Mouse (Mus musculus) T-helper 2 cell (primary cell): ENCODE data around the gene Pnrc2.

ENCODE experiments used
- in situ Hi-C: fragments of 300-600 bp; cut with MboI, MseI; formaldehyde crosslinking; loops from one replicate; pipeline ENCODE4 v1.15.1; 2025; ENCODE audit warnings: high pct_unique_total_duplicates

Pnrc2 gene

GRCm38 (mm10) chr4:135872015-135872414, 1.6 kb downstream of the Pnrc2 start:
- in situ Hi-C loops, result no loop called here

GRCm38 (mm10) chr4:135870227-135871023, 3.2 kb downstream of the Pnrc2 start:
- in situ Hi-C loops, result no loop called here

- in situ Hi-C loops, result no loop called here
Observed at GRCm38 (mm10) chr4:135868996-135869395, 4.7 kb downstream of the Pnrc2 start.

GRCm38 (mm10) chr4:135857597-135858186, 16.0 kb downstream of the Pnrc2 start:
- in situ Hi-C loops, result no loop called here

- in situ Hi-C loops, result no loop called here
Observed at GRCm38 (mm10) chr4:135856223-135857091, 17.2 kb downstream of the Pnrc2 start.

GRCm38 (mm10) chr4:135855536-135856222, 18.0 kb downstream of the Pnrc2 start, which contains the start of gene Srsf10:
Srsf10 (plus strand) TSS chr4:135855747.
- in situ Hi-C loops, result no loop called here

- in situ Hi-C loops, result no loop called here
Observed at GRCm38 (mm10) chr4:135855080-135855479, 18.6 kb downstream of the Pnrc2 start.

GRCm38 (mm10) chr4:135854630-135855029, 19.0 kb downstream of the Pnrc2 start:
- in situ Hi-C loops, result no loop called here

- in situ Hi-C loops, result no loop called here
Observed at GRCm38 (mm10) chr4:135853987-135854546, 19.6 kb downstream of the Pnrc2 start.

GRCm38 (mm10) chr4:135851942-135852341, 21.7 kb downstream of the Pnrc2 start:
- in situ Hi-C loops, result no loop called here

GRCm38 (mm10) chr4:135850411-135851095, 23.1 kb downstream of the Pnrc2 start:
- in situ Hi-C loops, result no loop called here

GRCm38 (mm10) chr4:135847581-135847980, 26.1 kb downstream of the Pnrc2 start:
- in situ Hi-C loops, result no loop called here

GRCm38 (mm10) chr4:135844400-135844799, 29.2 kb downstream of the Pnrc2 start:
- in situ Hi-C loops, result no loop called here

GRCm38 (mm10) chr4:135839293-135840011, 34.2 kb downstream of the Pnrc2 start:
- in situ Hi-C loops, result no loop called here

GRCm38 (mm10) chr4:135838925-135839292, 34.7 kb downstream of the Pnrc2 start:
- in situ Hi-C loops, result no loop called here

- in situ Hi-C loops, result no loop called here
Observed at GRCm38 (mm10) chr4:135834124-135834717, 39.4 kb downstream of the Pnrc2 start.

GRCm38 (mm10) chr4:135833301-135834123, 40.1 kb downstream of the Pnrc2 start:
- in situ Hi-C loops, result no loop called here

- in situ Hi-C loops, result no loop called here
Observed at GRCm38 (mm10) chr4:135832070-135832469, 41.6 kb downstream of the Pnrc2 start.

- in situ Hi-C loops, result no loop called here
Observed at GRCm38 (mm10) chr4:135828491-135828890, 45.2 kb downstream of the Pnrc2 start.
